Mouse (Mus musculus) cerebellum, adult 2 months (tissue): Measurements from ENCODE around the gene Col20a1.

Source experiments
- CTCF ChIP-seq: fragments of 200-500 bp; IDR thresholded peaks from 2 replicates; pipeline ENCODE4 v1.5.1; 2011; ENCODE audit warnings: low read depth, mild to moderate bottlenecking, control low read depth, low read length, moderate library complexity, borderline replicate concordance; ENCODE audit not compliant: insufficient read depth
- POLR2A ChIP-seq: fragments of 200-500 bp; IDR thresholded peaks from 2 replicates; pipeline ENCODE4 v1.6.1; 2011; ENCODE audit warnings: low read length, control low read depth, borderline replicate concordance; ENCODE audit not compliant: insufficient read depth

DNA sequence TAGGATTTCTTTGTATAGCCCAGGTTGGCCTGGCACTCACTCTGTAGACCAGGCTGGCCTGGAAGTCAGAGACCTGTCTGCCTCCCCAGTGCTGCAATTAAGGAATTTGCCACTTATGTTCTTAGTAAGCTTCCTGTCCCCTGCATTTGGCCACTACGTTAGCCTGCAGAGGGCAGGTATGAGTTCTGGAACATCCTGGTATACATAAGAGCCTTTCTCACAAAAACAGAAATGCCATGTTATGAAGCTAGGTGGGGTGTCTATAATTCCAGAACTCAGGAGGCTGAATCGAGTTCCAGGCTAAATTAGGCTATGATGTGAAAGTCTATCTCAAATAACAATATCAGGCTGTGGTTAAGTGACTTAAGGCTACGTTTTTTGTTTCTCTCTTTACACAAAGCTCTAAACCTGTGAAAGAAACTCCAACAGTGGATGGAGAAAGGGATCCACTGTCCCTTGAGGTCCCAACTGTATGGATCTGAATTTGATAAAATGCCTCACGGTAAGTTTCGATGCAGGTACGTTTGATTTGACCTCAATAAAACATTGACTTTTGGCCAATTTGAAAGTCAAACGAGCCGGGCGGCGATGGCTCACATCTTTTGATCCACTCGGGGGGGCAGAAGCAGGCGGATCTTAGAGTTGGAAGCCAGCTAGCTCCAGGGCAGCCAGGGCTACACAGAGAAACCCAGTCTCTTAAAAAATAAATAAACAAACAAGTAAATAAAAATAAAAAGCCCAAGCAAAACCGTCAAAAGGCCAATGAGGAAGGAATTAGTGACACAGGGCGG, 20.0 kb upstream of the Col20a1 start:
- TF ChIP-seq CTCF = peak; percentile 33; the same call in 1 of the 2 replicates
- TF ChIP-seq POLR2A = no peak
